ENCODE assay signal across 8 mouse cellular contexts in the genomic region with DNA sequence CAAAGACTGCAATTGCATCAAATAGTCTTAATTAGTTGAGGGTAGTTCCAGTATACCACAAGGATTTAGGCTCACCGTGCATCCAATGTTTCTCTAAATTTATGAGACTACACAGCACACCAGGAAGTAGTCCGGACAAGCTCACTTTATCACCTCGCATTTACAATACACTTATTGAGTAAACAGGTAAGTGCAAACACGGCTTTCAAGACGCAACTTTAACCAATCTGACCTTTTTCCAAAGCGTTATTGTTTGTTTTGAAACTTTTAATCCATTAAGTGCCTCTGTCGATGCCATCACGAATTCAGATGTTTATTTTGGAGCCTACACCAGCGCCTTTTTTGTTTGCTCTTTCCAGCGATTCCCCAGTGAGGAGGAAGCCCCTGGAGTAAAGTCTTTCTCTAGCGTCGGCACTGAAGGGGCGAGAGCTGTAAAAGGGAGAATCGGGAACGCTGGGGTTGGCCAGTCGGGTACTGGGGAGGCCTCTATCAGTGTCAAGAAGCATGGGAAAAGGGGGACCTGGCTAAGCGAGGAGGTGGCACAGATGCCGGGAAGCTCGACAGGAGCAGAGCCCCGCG. TPM values are rescaled to one million over a fixed set of nuclear protein-coding genes. Genes with fewer than 3 reads are reported as not detected.
DNase-seq lines count a peak whose midpoint lies in the region; ATAC-seq and TF ChIP-seq lines count a peak whose summit lies in the region.

No protein-coding gene starts in this region.

- no peaks in the 10 kb centered on the region for H3K9me3 ChIP-seq in lung, embryonic 15.5 days
- H3K9me3 ChIP-seq in embryonic facial prominence, embryonic 14.5 days (ENCODE audit: control insufficient read depth, low read length) = no peaks in the 10 kb centered on the region
- no peaks in the 10 kb centered on the region for H3K9me3 ChIP-seq in limb, embryonic 14.5 days (ENCODE audit: control insufficient read depth, low read length)

- under 1% methylated on average over 21 of the region's 21 CpGs for WGBS in lung, embryonic 15.5 days
- WGBS in embryonic facial prominence, embryonic 14.5 days = 1% methylated on average over 21 of the region's 21 CpGs
- WGBS in limb, embryonic 14.5 days = under 1% methylated on average over 21 of the region's 21 CpGs

- H3K36me3 ChIP-seq in lung, embryonic 15.5 days = peaks cover 42% of the 10 kb centered on the region
- H3K36me3 ChIP-seq in embryonic facial prominence, embryonic 14.5 days (ENCODE audit: control insufficient read depth, insufficient read depth, low read length) = peaks cover 69% of the 10 kb centered on the region
- H3K36me3 ChIP-seq in limb, embryonic 14.5 days (ENCODE audit: control insufficient read depth, insufficient read depth, low read length) = peaks cover 63% of the 10 kb centered on the region
- peaks cover 14% of the 10 kb centered on the region for H3K36me3 ChIP-seq in splenic B cell, adult 2 months (ENCODE audit: control insufficient read depth, insufficient read depth, low read length, poor library complexity, severe bottlenecking)

- peak overlapping the region; percentile 90 for H3K9ac ChIP-seq in lung, embryonic 15.5 days
- peak overlapping the region; percentile 88 for H3K9ac ChIP-seq in embryonic facial prominence, embryonic 14.5 days (ENCODE audit: low read depth, low read length)
- peak overlapping the region; percentile 94 for H3K9ac ChIP-seq in limb, embryonic 14.5 days (ENCODE audit: low read depth, low read length, severe bottlenecking)

- H3K4me2 ChIP-seq in lung, embryonic 15.5 days = peak overlapping the region; percentile 66
- H3K4me2 ChIP-seq in embryonic facial prominence, embryonic 14.5 days (ENCODE audit: low read depth, low read length) = peak overlapping the region; percentile 54
- peak overlapping the region; percentile 65 for H3K4me2 ChIP-seq in limb, embryonic 14.5 days (replicated peaks; ENCODE audit: low read depth, low read length, severe bottlenecking)

- 0 out of 2 replicates have a peak, but pooled peaks have one; percentile 8 for TF ChIP-seq POLR2A in limb, embryonic 14.5 days (IDR thresholded peaks at IDR 0.05; ENCODE audit: borderline replicate concordance, extremely low read depth, insufficient read depth, insufficient read length)

- DNase-seq in lung, adult 18-20 months = no peak
- no peak for DNase-seq in embryonic facial prominence, embryonic 14.5 days (ENCODE audit: low spot score)
- peak; percentile 34 for DNase-seq in limb, embryonic 14.5 days (ENCODE audit: low spot score)
- peak; percentile 15 for DNase-seq in splenic B cell, adult 2 months (ENCODE audit: low read depth, low spot score)
- no peak for DNase-seq in thymus, postnatal 36 days
- no peak for DNase-seq in thymus, postnatal 14 days

- H3K4me3 ChIP-seq in lung, embryonic 15.5 days = peak overlapping the region; percentile 64
- H3K4me3 ChIP-seq in embryonic facial prominence, embryonic 14.5 days (ENCODE audit: low read depth, low read length) = peak overlapping the region; percentile 70
- peak overlapping the region; percentile 72 for H3K4me3 ChIP-seq in limb, embryonic 14.5 days (replicated peaks; ENCODE audit: low read length)

- H3K27ac ChIP-seq in lung, embryonic 15.5 days = peak overlapping the region; percentile 98
- H3K27ac ChIP-seq in embryonic facial prominence, embryonic 14.5 days (replicated peaks; ENCODE audit: low read depth, low read length) = peak overlapping the region; percentile 91
- H3K27ac ChIP-seq in limb, embryonic 14.5 days (replicated peaks; ENCODE audit: low read depth, low read length) = peak overlapping the region; percentile 90

- peaks cover 17% of the 10 kb centered on the region; the same call in 1 of the 2 replicates for H3K4me1 ChIP-seq in lung, embryonic 15.5 days
- 0 out of 2 replicates have a peak, but pooled peaks cover 3% of the 10 kb centered on the region for H3K4me1 ChIP-seq in embryonic facial prominence, embryonic 14.5 days (ENCODE audit: control insufficient read depth, insufficient read depth, low read length)
- peaks cover 17% of the 10 kb centered on the region for H3K4me1 ChIP-seq in limb, embryonic 14.5 days (ENCODE audit: control insufficient read depth, insufficient read depth, low read length)

- H3K27me3 ChIP-seq in lung, embryonic 15.5 days = no peaks in the 10 kb centered on the region
- no peaks in the 10 kb centered on the region for H3K27me3 ChIP-seq in embryonic facial prominence, embryonic 14.5 days (replicated peaks; ENCODE audit: control insufficient read depth, insufficient read depth, low read length)
- H3K27me3 ChIP-seq in limb, embryonic 14.5 days (ENCODE audit: control insufficient read depth, insufficient read depth, low read length) = no peaks in the 10 kb centered on the region
- H3K27me3 ChIP-seq in splenic B cell, adult 2 months (ENCODE audit: control insufficient read depth, insufficient read depth, low read length, poor library complexity, severe bottlenecking) = no peaks in the 10 kb centered on the region

- no peak; the same call in 1 of the 2 replicates for ATAC-seq in lung, embryonic 15.5 days (ENCODE audit: borderline replicate concordance, extremely low read depth, low FRiP score, low TSS enrichment)
- ATAC-seq in embryonic facial prominence, embryonic 14.5 days (ENCODE audit: low read depth) = no peak
- ATAC-seq in limb, embryonic 14.5 days (ENCODE audit: low FRiP score, low read depth) = no peak
- no peak for ATAC-seq in megakaryocyte-erythroid progenitor cell, adult 5-6 weeks (replicated peaks; ENCODE audit: low FRiP score, low TSS enrichment, poor library complexity, severe bottlenecking)

RNA-seq across cellular contexts. Expression of a gene that starts 0.7 kb away (rescaled TPM):
- 8.1 and 9.0 TPM in 2 replicates for polyA plus RNA-seq in lung, embryonic 15.5 days (2015; fragmentation: Nextera tagmentation; extraction: Ambion mirVana)
- polyA plus RNA-seq in embryonic facial prominence, embryonic 14.5 days (2014; fragmentation: Nextera tagmentation; extraction: Ambion mirVana) = 7.8 and 10.5 TPM in 2 replicates
- 5.2 and 5.4 TPM in 2 replicates for polyA plus RNA-seq in limb, embryonic 14.5 days (2012; rRNA removed)
- polyA plus RNA-seq in limb, embryonic 14.5 days (2014; fragmentation: Nextera tagmentation; extraction: Ambion mirVana) = 6.9 and 9.3 TPM in 2 replicates
- total RNA-seq in megakaryocyte-erythroid progenitor cell, adult 5-6 weeks (2014; fragmentation: Nextera tagmentation) = 5.4 and 11.5 TPM in 2 replicates
- total RNA-seq in megakaryocyte-erythroid progenitor cell, adult 5-6 weeks (2017) = 7.5 and 8.3 TPM in 2 replicates

RNA-seq across cellular contexts. Expression of a gene that starts 36.5 kb away (rescaled TPM):
- 34.3 and 35.1 TPM in 2 replicates for polyA plus RNA-seq in lung, embryonic 15.5 days (2015; fragmentation: Nextera tagmentation; extraction: Ambion mirVana)
- polyA plus RNA-seq in embryonic facial prominence, embryonic 14.5 days (2014; fragmentation: Nextera tagmentation; extraction: Ambion mirVana) = 24.2 and 31.2 TPM in 2 replicates
- 14.7 and 19.7 TPM in 2 replicates for polyA plus RNA-seq in limb, embryonic 14.5 days (2012; rRNA removed)
- 22.6 and 23.8 TPM in 2 replicates for polyA plus RNA-seq in limb, embryonic 14.5 days (2014; fragmentation: Nextera tagmentation; extraction: Ambion mirVana)
- 35.8 and 58.5 TPM in 2 replicates for total RNA-seq in megakaryocyte-erythroid progenitor cell, adult 5-6 weeks (2014; fragmentation: Nextera tagmentation)
- total RNA-seq in megakaryocyte-erythroid progenitor cell, adult 5-6 weeks (2017) = 36.9 and 52.1 TPM in 2 replicates

RNA-seq across cellular contexts. Expression of a gene that starts 36.6 kb away (rescaled TPM):
- polyA plus RNA-seq in lung, embryonic 15.5 days (2015; fragmentation: Nextera tagmentation; extraction: Ambion mirVana) = 35.4 and 35.9 TPM in 2 replicates
- 22.6 and 25.6 TPM in 2 replicates for polyA plus RNA-seq in embryonic facial prominence, embryonic 14.5 days (2014; fragmentation: Nextera tagmentation; extraction: Ambion mirVana)
- polyA plus RNA-seq in limb, embryonic 14.5 days (2012; rRNA removed) = 13.1 and 13.3 TPM in 2 replicates
- polyA plus RNA-seq in limb, embryonic 14.5 days (2014; fragmentation: Nextera tagmentation; extraction: Ambion mirVana) = 25.7 and 27.3 TPM in 2 replicates
- total RNA-seq in megakaryocyte-erythroid progenitor cell, adult 5-6 weeks (2014; fragmentation: Nextera tagmentation) = 25.2 and 28.3 TPM in 2 replicates
- 5.9 and 10.2 TPM in 2 replicates for total RNA-seq in megakaryocyte-erythroid progenitor cell, adult 5-6 weeks (2017)

RNA-seq across cellular contexts. Expression of a gene that starts 55.6 kb away (rescaled TPM):
- polyA plus RNA-seq in lung, embryonic 15.5 days (2015; fragmentation: Nextera tagmentation; extraction: Ambion mirVana) = 2.3 and 3.7 TPM in 2 replicates
- polyA plus RNA-seq in embryonic facial prominence, embryonic 14.5 days (2014; fragmentation: Nextera tagmentation; extraction: Ambion mirVana) = 1.9 and 2.6 TPM in 2 replicates
- 4.9 and 7.5 TPM in 2 replicates for polyA plus RNA-seq in limb, embryonic 14.5 days (2012; rRNA removed)
- 3.3 and 6.2 TPM in 2 replicates for polyA plus RNA-seq in limb, embryonic 14.5 days (2014; fragmentation: Nextera tagmentation; extraction: Ambion mirVana)
- total RNA-seq in megakaryocyte-erythroid progenitor cell, adult 5-6 weeks (2014; fragmentation: Nextera tagmentation) = 0.35 and 0.42 TPM in 2 replicates
- total RNA-seq in megakaryocyte-erythroid progenitor cell, adult 5-6 weeks (2017) = 1.1 TPM in 1 of 2 replicates, not detected in the other

Comparison
In these comparisons a context has a peak if more than half of its experiments do, and no peak if none do; other contexts are left out.
1. DNase-seq: peak in limb, embryonic 14.5 days (single experiment) and splenic B cell, adult 2 months (single experiment); none in lung, adult 18-20 months (0 of 2), embryonic facial prominence, embryonic 14.5 days (single experiment), thymus, postnatal 36 days (0 of 2) and thymus, postnatal 14 days (single experiment).
2. Peak in every context shown above with its lines, with median percentiles within 50 percentile points of each other: H3K27ac ChIP-seq, H3K4me2 ChIP-seq, H3K4me3 ChIP-seq and H3K9ac ChIP-seq.